Mouse (Mus musculus): ENCODE results near the gene AI464131.
A peak's percentile ranks its signal among the peaks of the same experiment; 100 is the strongest.

Gene AI464131

GRCm38 (mm10) chr4:41502986-41503412 is at the start of gene AI464131:
AI464131 (minus strand) TSS chr4:41503076.
- Histone ChIP-seq H3K27me3 (ENCODE audit: control insufficient read depth, insufficient read depth, low read length, poor library complexity, severe bottlenecking) (no peaks in the 10 kb centered on the region), H3K36me3 (ENCODE audit: control insufficient read depth, insufficient read depth, low read length, poor library complexity, severe bottlenecking) (no peaks in the 10 kb centered on the region)
- DNase-seq (ENCODE audit: low read depth, low spot score) = peak; percentile 53

- no peaks in the 10 kb centered on the region for H3K36me3 ChIP-seq (ENCODE audit: control insufficient read depth, insufficient read depth, low read length, poor library complexity, severe bottlenecking)
- no peaks in the 10 kb centered on the region for H3K27me3 ChIP-seq (ENCODE audit: control insufficient read depth, insufficient read depth, low read length, poor library complexity, severe bottlenecking)
- peak; percentile 84 for DNase-seq (ENCODE audit: low read depth, low spot score)
Measured at GRCm38 (mm10) chr4:41552529-41552928, 49.7 kb upstream of the AI464131 start.

GRCm38 (mm10) chr4:41547086-41547485 is 44.2 kb upstream of the AI464131 start:
- no peaks in the 10 kb centered on the region for H3K36me3 ChIP-seq (ENCODE audit: control insufficient read depth, insufficient read depth, low read length, poor library complexity, severe bottlenecking)
- H3K27me3 ChIP-seq (ENCODE audit: control insufficient read depth, insufficient read depth, low read length, poor library complexity, severe bottlenecking) = no peaks in the 10 kb centered on the region
- no peak for DNase-seq (ENCODE audit: low read depth, low spot score)

GRCm38 (mm10) chr4:41545985-41546384 is 43.1 kb upstream of the AI464131 start:
- no peak for DNase-seq (ENCODE audit: low read depth, low spot score)
- Histone ChIP-seq H3K27me3 (ENCODE audit: control insufficient read depth, insufficient read depth, low read length, poor library complexity, severe bottlenecking) (no peaks in the 10 kb centered on the region), H3K36me3 (ENCODE audit: control insufficient read depth, insufficient read depth, low read length, poor library complexity, severe bottlenecking) (no peaks in the 10 kb centered on the region)

GRCm38 (mm10) chr4:41542136-41542535 is 39.3 kb upstream of the AI464131 start:
- no peaks in the 10 kb centered on the region for H3K36me3 ChIP-seq (ENCODE audit: control insufficient read depth, insufficient read depth, low read length, poor library complexity, severe bottlenecking)
- no peak for DNase-seq (ENCODE audit: low read depth, low spot score)

GRCm38 (mm10) chr4:41534866-41535265 is 32.0 kb upstream of the AI464131 start:
- no peak for DNase-seq (ENCODE audit: low read depth, low spot score)

More at GRCm38 (mm10) chr4:41542136-41542535, 39.3 kb upstream of the AI464131 start:
- H3K27me3 ChIP-seq (ENCODE audit: control insufficient read depth, insufficient read depth, low read length, poor library complexity, severe bottlenecking) = no peaks in the 10 kb centered on the region

GRCm38 (mm10) chr4:41532420-41532819 is 29.5 kb upstream of the AI464131 start:
- DNase-seq (ENCODE audit: low read depth, low spot score) = peak; percentile 27
- no peaks in the 10 kb centered on the region for H3K27me3 ChIP-seq (ENCODE audit: control insufficient read depth, insufficient read depth, low read length, poor library complexity, severe bottlenecking)
- H3K36me3 ChIP-seq (ENCODE audit: control insufficient read depth, insufficient read depth, low read length, poor library complexity, severe bottlenecking) = no peaks in the 10 kb centered on the region

More at GRCm38 (mm10) chr4:41534866-41535265, 32.0 kb upstream of the AI464131 start:
- H3K27me3 ChIP-seq (ENCODE audit: control insufficient read depth, insufficient read depth, low read length, poor library complexity, severe bottlenecking) = no peaks in the 10 kb centered on the region
- H3K36me3 ChIP-seq (ENCODE audit: control insufficient read depth, insufficient read depth, low read length, poor library complexity, severe bottlenecking) = no peaks in the 10 kb centered on the region

GRCm38 (mm10) chr4:41527996-41528395 is 25.1 kb upstream of the AI464131 start:
- no peaks in the 10 kb centered on the region for H3K27me3 ChIP-seq (ENCODE audit: control insufficient read depth, insufficient read depth, low read length, poor library complexity, severe bottlenecking)
- DNase-seq (ENCODE audit: low read depth, low spot score) = no peak
- no peaks in the 10 kb centered on the region for H3K36me3 ChIP-seq (ENCODE audit: control insufficient read depth, insufficient read depth, low read length, poor library complexity, severe bottlenecking)

GRCm38 (mm10) chr4:41527076-41527475 is 24.2 kb upstream of the AI464131 start:
- H3K27me3 ChIP-seq (ENCODE audit: control insufficient read depth, insufficient read depth, low read length, poor library complexity, severe bottlenecking) = no peaks in the 10 kb centered on the region
- H3K36me3 ChIP-seq (ENCODE audit: control insufficient read depth, insufficient read depth, low read length, poor library complexity, severe bottlenecking) = no peaks in the 10 kb centered on the region
- no peak for DNase-seq (ENCODE audit: low read depth, low spot score)

- Histone ChIP-seq H3K27me3 (ENCODE audit: control insufficient read depth, insufficient read depth, low read length, poor library complexity, severe bottlenecking) (no peaks in the 10 kb centered on the region), H3K36me3 (ENCODE audit: control insufficient read depth, insufficient read depth, low read length, poor library complexity, severe bottlenecking) (no peaks in the 10 kb centered on the region)
- no peak for DNase-seq (ENCODE audit: low read depth, low spot score)
Measured at GRCm38 (mm10) chr4:41526553-41526952, 23.7 kb upstream of the AI464131 start.

GRCm38 (mm10) chr4:41524829-41525228 is 22.0 kb upstream of the AI464131 start:
- Histone ChIP-seq H3K36me3 (ENCODE audit: control insufficient read depth, insufficient read depth, low read length, poor library complexity, severe bottlenecking) (no peaks in the 10 kb centered on the region), H3K27me3 (ENCODE audit: control insufficient read depth, insufficient read depth, low read length, poor library complexity, severe bottlenecking) (no peaks in the 10 kb centered on the region)
- DNase-seq (ENCODE audit: low read depth, low spot score) = no peak

GRCm38 (mm10) chr4:41523839-41524238 is 21.0 kb upstream of the AI464131 start:
- Histone ChIP-seq H3K27me3 (ENCODE audit: control insufficient read depth, insufficient read depth, low read length, poor library complexity, severe bottlenecking) (no peaks in the 10 kb centered on the region), H3K36me3 (ENCODE audit: control insufficient read depth, insufficient read depth, low read length, poor library complexity, severe bottlenecking) (no peaks in the 10 kb centered on the region)
- no peak for DNase-seq (ENCODE audit: low read depth, low spot score)

GRCm38 (mm10) chr4:41522788-41523187 is 19.9 kb upstream of the AI464131 start:
- Histone ChIP-seq H3K27me3 (ENCODE audit: control insufficient read depth, insufficient read depth, low read length, poor library complexity, severe bottlenecking) (no peaks in the 10 kb centered on the region), H3K36me3 (ENCODE audit: control insufficient read depth, insufficient read depth, low read length, poor library complexity, severe bottlenecking) (no peaks in the 10 kb centered on the region)
- DNase-seq (ENCODE audit: low read depth, low spot score) = peak; percentile 65

GRCm38 (mm10) chr4:41522136-41522535 is 19.3 kb upstream of the AI464131 start:
- Histone ChIP-seq H3K36me3 (ENCODE audit: control insufficient read depth, insufficient read depth, low read length, poor library complexity, severe bottlenecking) (no peaks in the 10 kb centered on the region), H3K27me3 (ENCODE audit: control insufficient read depth, insufficient read depth, low read length, poor library complexity, severe bottlenecking) (no peaks in the 10 kb centered on the region)
- no peak for DNase-seq (ENCODE audit: low read depth, low spot score)

- Histone ChIP-seq H3K27me3 (ENCODE audit: control insufficient read depth, insufficient read depth, low read length, poor library complexity, severe bottlenecking) (no peaks in the 10 kb centered on the region), H3K36me3 (ENCODE audit: control insufficient read depth, insufficient read depth, low read length, poor library complexity, severe bottlenecking) (no peaks in the 10 kb centered on the region)
- no peak for DNase-seq (ENCODE audit: low read depth, low spot score)
Measured at GRCm38 (mm10) chr4:41520641-41521040, 17.8 kb upstream of the AI464131 start.

- H3K36me3 ChIP-seq (ENCODE audit: control insufficient read depth, insufficient read depth, low read length, poor library complexity, severe bottlenecking) = no peaks in the 10 kb centered on the region
- no peaks in the 10 kb centered on the region for H3K27me3 ChIP-seq (ENCODE audit: control insufficient read depth, insufficient read depth, low read length, poor library complexity, severe bottlenecking)
- no peak for DNase-seq (ENCODE audit: low read depth, low spot score)
Measured at GRCm38 (mm10) chr4:41519195-41519594, 16.3 kb upstream of the AI464131 start.

Measured in splenic B cell, adult 2 months (primary cell).